Mouse (Mus musculus) cortical plate, adult 2 months (tissue): ENCODE measurements around the gene Rpl31.

ENCODE experiments used
- CTCF ChIP-seq: fragments of 200-500 bp; IDR thresholded peaks from 2 replicates; pipeline ENCODE4 v1.5.1; 2011; ENCODE audit warnings: mild to moderate bottlenecking, control low read depth, low read length; ENCODE audit not compliant: insufficient read depth; ENCODE audit errors: extremely low read depth
- POLR2A ChIP-seq: fragments of 200-500 bp; IDR thresholded peaks from 2 replicates; pipeline ENCODE4 v1.6.1; 2011; ENCODE audit warnings: mild to moderate bottlenecking, low read length, control low read depth; ENCODE audit not compliant: insufficient read depth; ENCODE audit errors: extremely low read depth

DNA sequence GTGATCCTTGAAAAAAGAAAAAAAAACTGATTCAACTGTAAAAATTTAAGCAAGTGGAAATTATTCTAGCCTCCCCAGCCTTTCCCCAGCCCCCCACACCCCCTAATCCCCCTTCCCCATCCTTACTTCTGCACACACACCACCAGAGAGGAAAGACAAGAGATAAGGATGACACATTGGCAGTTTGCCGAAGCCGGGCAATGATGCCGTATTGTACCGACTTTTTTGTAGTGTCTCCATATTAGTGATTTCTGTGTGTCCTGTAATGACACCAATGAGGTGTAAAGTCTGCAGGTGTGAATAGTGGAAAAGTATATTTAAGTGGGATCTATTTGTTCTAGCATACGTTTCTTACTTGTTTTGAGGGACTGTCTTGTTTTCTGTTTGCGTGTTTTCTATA lies 27.5 kb upstream of the Rpl31 start:
- TF ChIP-seq POLR2A (no peak), CTCF (no peak)
